Mouse (Mus musculus) thymus, postnatal 25 days (tissue): Measurements from ENCODE around the gene Vgf.

Experiments used
- DNase-seq: peaks from one replicate; pipeline ENCODE4 v3.0.0; 2022

Vgf gene

GRCm38 (mm10) chr5:137073141-137073540 is 46.9 kb downstream of the Vgf start:
- no peak for DNase-seq

GRCm38 (mm10) chr5:137074191-137074651 is 48.0 kb downstream of the Vgf start:
- DNase-seq = no peak

GRCm38 (mm10) chr5:137075726-137076125 is 49.5 kb downstream of the Vgf start:
- no peak for DNase-seq

- DNase-seq = no peak
These were observed 50.2 kb downstream of the Vgf start for GRCm38 (mm10) chr5:137076191-137076930.

GRCm38 (mm10) chr5:137077187-137077586 is 51.0 kb downstream of the Vgf start:
- DNase-seq = no peak

GRCm38 (mm10) chr5:137078041-137078440 is 51.8 kb downstream of the Vgf start:
- no peak for DNase-seq

GRCm38 (mm10) chr5:137078616-137079015 is 52.4 kb downstream of the Vgf start:
- DNase-seq = no peak

GRCm38 (mm10) chr5:137079849-137080248 is 53.7 kb downstream of the Vgf start:
- DNase-seq = no peak
